Mouse (Mus musculus): ENCODE data around the gene Sptssa. TPM values are rescaled to one million over a fixed set of nuclear protein-coding genes. Genes with fewer than 3 reads are reported as not detected.

The Sptssa gene
- polyA plus RNA-seq, 1 experiment from 2014 or later, result 210 TPM

GRCm38 (mm10) chr12:54608988-54609387 is 47.4 kb downstream of the Sptssa start:
- no peak overlapping the region for H3K27ac ChIP-seq (replicated peaks)
- no peaks in the 10 kb centered on the region for H3K27me3 ChIP-seq (replicated peaks)
- no peaks in the 10 kb centered on the region for H3K9me3 ChIP-seq (replicated peaks)
- no peak for ATAC-seq (ENCODE audit: low FRiP score)
- 79% methylated on average over 6 of the region's 6 CpGs for WGBS
- no peak overlapping the region for H3K4me3 ChIP-seq (replicated peaks)
- H3K4me1 ChIP-seq, result no peaks in the 10 kb centered on the region
- no peaks in the 10 kb centered on the region for H3K36me3 ChIP-seq
- no peak overlapping the region for H3K9ac ChIP-seq (replicated peaks)
- no peak overlapping the region for H3K4me2 ChIP-seq

GRCm38 (mm10) chr12:54605203-54605602 is 51.2 kb downstream of the Sptssa start:
- 69% methylated on average over 3 of the region's 3 CpGs for WGBS
- ATAC-seq (ENCODE audit: low FRiP score), result no peak
- Histone ChIP-seq H3K27me3 (replicated peaks) (no peaks in the 10 kb centered on the region), H3K4me1 (no peaks in the 10 kb centered on the region), H3K36me3 (no peaks in the 10 kb centered on the region), H3K9ac (replicated peaks) (no peak overlapping the region), H3K4me3 (replicated peaks) (no peak overlapping the region), H3K9me3 (replicated peaks) (no peaks in the 10 kb centered on the region), H3K27ac (replicated peaks) (no peak overlapping the region), H3K4me2 (no peak overlapping the region)

GRCm38 (mm10) chr12:54603542-54604167 is 52.7 kb downstream of the Sptssa start:
- ATAC-seq (ENCODE audit: low FRiP score), result no peak
- WGBS, result 86% methylated on average over 9 of the region's 9 CpGs
- Histone ChIP-seq H3K27ac (replicated peaks) (no peak overlapping the region), H3K4me2 (no peak overlapping the region), H3K27me3 (replicated peaks) (no peaks in the 10 kb centered on the region), H3K9ac (replicated peaks) (no peak overlapping the region), H3K36me3 (no peaks in the 10 kb centered on the region), H3K4me3 (replicated peaks) (no peak overlapping the region), H3K4me1 (no peaks in the 10 kb centered on the region), H3K9me3 (replicated peaks) (no peaks in the 10 kb centered on the region)

- Histone ChIP-seq H3K9me3 (replicated peaks) (no peaks in the 10 kb centered on the region), H3K9ac (replicated peaks) (no peak overlapping the region), H3K36me3 (no peaks in the 10 kb centered on the region), H3K27me3 (replicated peaks) (no peaks in the 10 kb centered on the region), H3K4me2 (no peak overlapping the region), H3K27ac (replicated peaks) (no peak overlapping the region), H3K4me1 (no peaks in the 10 kb centered on the region), H3K4me3 (replicated peaks) (no peak overlapping the region)
- WGBS, result 89% methylated on average over 4 of the region's 4 CpGs
- no peak for ATAC-seq (ENCODE audit: low FRiP score)
Measured at GRCm38 (mm10) chr12:54600482-54600881, 55.9 kb downstream of the Sptssa start.

GRCm38 (mm10) chr12:54598358-54598757 is 58.0 kb downstream of the Sptssa start:
- 99% methylated on average over 3 of the region's 3 CpGs for WGBS
- Histone ChIP-seq H3K9me3 (replicated peaks) (no peaks in the 10 kb centered on the region), H3K4me2 (no peak overlapping the region), H3K36me3 (no peaks in the 10 kb centered on the region), H3K27ac (replicated peaks) (no peak overlapping the region), H3K4me3 (replicated peaks) (no peak overlapping the region), H3K4me1 (no peaks in the 10 kb centered on the region), H3K9ac (replicated peaks) (no peak overlapping the region), H3K27me3 (replicated peaks) (no peaks in the 10 kb centered on the region)
- no peak for ATAC-seq (ENCODE audit: low FRiP score)

- Histone ChIP-seq H3K27me3 (replicated peaks) (no peaks in the 10 kb centered on the region), H3K9ac (replicated peaks) (no peak overlapping the region), H3K9me3 (replicated peaks) (no peaks in the 10 kb centered on the region), H3K4me2 (no peak overlapping the region), H3K4me1 (no peaks in the 10 kb centered on the region), H3K27ac (replicated peaks) (no peak overlapping the region), H3K4me3 (replicated peaks) (no peak overlapping the region), H3K36me3 (no peaks in the 10 kb centered on the region)
- ATAC-seq (ENCODE audit: low FRiP score), result no peak
- 88% methylated on average over 4 of the region's 4 CpGs for WGBS
Measured at GRCm38 (mm10) chr12:54596715-54597114, 59.7 kb downstream of the Sptssa start.

MicroRNAs encoded within 50 kb of the gene (microRNA counts, 519-probe panel; counts per million panel counts)
- microRNA mmu-miR-1892, result 1,077 counts per million, percentile 6 among the panel's probes with 10 or more counts

Small RNA genes within 50 kb of the gene (microRNA-seq; reads per million reads assigned to microRNA genes)
- gene Mir1892, result not detected

Other genes starting within 250 kb of the Sptssa start
- gene Eapp, start 39.3 kb upstream of the Sptssa start, polyA plus RNA-seq (2015; fragmentation: Nextera tagmentation; extraction: Ambion mirVana), result 76.4 and 86.5 TPM in 2 replicates
- 131 and 137 TPM in 2 replicates for gene Snx6, start 139.1 kb upstream of the Sptssa start, polyA plus RNA-seq (2015; fragmentation: Nextera tagmentation; extraction: Ambion mirVana)
- gene Cfl2, start 206.3 kb upstream of the Sptssa start, polyA plus RNA-seq (2015; fragmentation: Nextera tagmentation; extraction: Ambion mirVana), result 294 and 346 TPM in 2 replicates